Comparison of ENCODE assay signal across 24 mouse cellular contexts in the genomic region with DNA sequence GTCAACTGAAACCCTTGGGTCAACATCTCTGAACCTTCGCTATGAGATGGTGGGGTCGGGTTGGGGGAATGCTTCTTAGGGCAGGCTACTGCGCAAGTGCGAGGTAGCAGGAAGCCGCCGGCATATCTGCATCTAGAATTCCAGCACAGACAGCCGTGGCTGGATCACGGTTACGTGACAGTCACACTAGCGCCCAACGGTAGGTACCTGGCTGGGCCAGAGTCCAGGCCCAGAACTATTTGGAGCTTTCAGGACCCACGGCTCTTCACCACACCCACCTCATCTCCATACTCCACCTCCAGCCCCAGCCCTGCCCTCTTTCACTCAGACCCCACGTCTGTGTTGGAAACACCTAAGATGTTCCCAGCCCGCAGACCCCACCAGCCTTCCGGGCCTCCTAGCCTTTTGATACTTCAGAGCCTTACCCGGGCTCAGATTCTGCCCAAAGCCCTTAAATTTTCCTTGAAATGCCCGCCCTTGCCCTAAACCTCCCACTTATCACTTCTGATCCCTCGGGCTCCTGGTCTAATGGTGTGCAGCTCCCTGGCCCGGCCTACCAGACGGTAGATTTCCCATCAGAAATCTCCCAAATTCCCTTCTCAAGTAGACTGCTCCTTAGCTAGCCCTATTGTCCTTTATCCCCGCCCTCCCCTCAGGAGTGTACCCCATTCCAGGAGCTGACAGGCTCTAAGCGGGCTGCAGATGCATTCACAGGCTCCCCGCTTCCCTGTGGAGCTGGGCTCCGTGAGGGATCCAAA. TPM values are rescaled to one million over a fixed set of nuclear protein-coding genes. Genes with fewer than 3 reads are reported as not detected.
A peak's percentile ranks its signal among the peaks of the same experiment; 100 is the strongest.
DNase-seq lines count a peak whose midpoint lies in the region; ATAC-seq and TF ChIP-seq lines count a peak whose summit lies in the region.
"Had no signal": no experiment of that assay in that cellular context is flagged by ENCODE, and none has a peak within 500 bp of the region (broad histone marks: within the 10 kb centered on the region; RNA-seq: fewer than 3 reads in every experiment).

No protein-coding gene starts in this region.

- peak; percentile 50; the same call in 1 of the 2 replicates for TF ChIP-seq POLR2A in testis, adult 2 months (IDR thresholded peaks at IDR 0.05; ENCODE audit: control insufficient read depth, low read depth, low read length)

- H3K27ac ChIP-seq in kidney, embryonic 16.5 days (ENCODE audit: low read length): no peak overlapping the region
- H3K27ac ChIP-seq in kidney, embryonic 14.5 days (ENCODE audit: low read depth, low read length): no peak overlapping the region
- H3K27ac ChIP-seq in testis, adult 2 months (ENCODE audit: control insufficient read depth, insufficient read depth, low read depth, low read length): peak overlapping the region; percentile 85
- H3K27ac ChIP-seq: forebrain, embryonic 10.5 days; heart, adult 2 months; hindbrain, embryonic 12.5 days; left cerebral cortex, adult 2 months; lung, embryonic 15.5 days; macrophage; midbrain, embryonic 15.5 days; neural tube, embryonic 12.5 days had no signal

- no peak for ATAC-seq in kidney, embryonic 16.5 days (ENCODE audit: low FRiP score, low TSS enrichment)
- no peak for ATAC-seq in kidney, embryonic 14.5 days (ENCODE audit: low FRiP score, low TSS enrichment)
- ATAC-seq: forebrain, postnatal 0 days; midbrain, embryonic 15.5 days had no signal

- TF ChIP-seq CTCF in testis, adult 2 months (IDR thresholded peaks at IDR 0.05; ENCODE audit: control insufficient read depth, insufficient read depth, insufficient replicate concordance, low read depth, low read length): no peak

- WGBS in kidney, embryonic 16.5 days: 56% methylated on average over 24 of the region's 24 CpGs
- 57% methylated on average over 24 of the region's 24 CpGs for WGBS in kidney, embryonic 14.5 days

- H3K9ac ChIP-seq in kidney, embryonic 16.5 days (replicated peaks; ENCODE audit: low read length): no peak overlapping the region
- H3K9ac ChIP-seq in kidney, embryonic 14.5 days (ENCODE audit: low read depth, low read length): no peak overlapping the region
- H3K9ac ChIP-seq: forebrain, postnatal 0 days; hindbrain, embryonic 12.5 days; lung, embryonic 15.5 days; midbrain, embryonic 15.5 days; neural tube, embryonic 12.5 days had no signal

- 0 out of 2 replicates have a peak overlapping the region, but pooled peaks have one; percentile 8 for H3K4me2 ChIP-seq in kidney, embryonic 16.5 days (replicated peaks; ENCODE audit: low read depth, low read length)
- H3K4me2 ChIP-seq in kidney, embryonic 14.5 days (replicated peaks; ENCODE audit: low read depth, low read length): no peak overlapping the region
- H3K4me2 ChIP-seq: hindbrain, embryonic 12.5 days; lung, embryonic 15.5 days; midbrain, embryonic 15.5 days; neural tube, embryonic 12.5 days had no signal

- H3K4me1 ChIP-seq in kidney, embryonic 16.5 days (ENCODE audit: insufficient read depth, low read length): peaks cover 3% of the 10 kb centered on the region; the same call in 1 of the 2 replicates
- H3K4me1 ChIP-seq in kidney, embryonic 14.5 days (ENCODE audit: control insufficient read depth, insufficient read depth, low read length): no peaks in the 10 kb centered on the region
- peaks cover 23% of the 10 kb centered on the region for H3K4me1 ChIP-seq in testis, adult 2 months (ENCODE audit: control insufficient read depth, insufficient read depth, low read length)
- H3K4me1 ChIP-seq: lung, embryonic 15.5 days; midbrain, embryonic 15.5 days; neural tube, embryonic 12.5 days had no signal

- no peak overlapping the region for H3K4me3 ChIP-seq in kidney, embryonic 16.5 days (ENCODE audit: low read length)
- H3K4me3 ChIP-seq in kidney, embryonic 14.5 days (ENCODE audit: low read length): no peak overlapping the region
- peak overlapping the region; percentile 85 for H3K4me3 ChIP-seq in testis, adult 2 months (ENCODE audit: control insufficient read depth, low read depth, low read length)
- H3K4me3 ChIP-seq: forebrain, embryonic 10.5 days; heart, adult 2 months; hindbrain, embryonic 12.5 days; left cerebral cortex, adult 2 months; lung, embryonic 15.5 days; midbrain, embryonic 15.5 days; neural tube, embryonic 12.5 days had no signal

- no peaks in the 10 kb centered on the region for H3K9me3 ChIP-seq in kidney, embryonic 16.5 days (ENCODE audit: low read length)
- no peaks in the 10 kb centered on the region for H3K9me3 ChIP-seq in kidney, embryonic 14.5 days (ENCODE audit: control insufficient read depth, low read length)
- H3K9me3 ChIP-seq: forebrain, embryonic 10.5 days; hindbrain, embryonic 12.5 days; lung, embryonic 15.5 days; midbrain, embryonic 15.5 days; neural tube, embryonic 12.5 days had no signal

- no peaks in the 10 kb centered on the region for H3K36me3 ChIP-seq in kidney, embryonic 16.5 days (ENCODE audit: insufficient read depth, low read length)
- no peaks in the 10 kb centered on the region for H3K36me3 ChIP-seq in kidney, embryonic 14.5 days (ENCODE audit: control insufficient read depth, insufficient read depth, low read length)
- H3K36me3 ChIP-seq in testis, adult 2 months (ENCODE audit: control insufficient read depth, insufficient read depth, low read length): no peaks in the 10 kb centered on the region
- H3K36me3 ChIP-seq: forebrain, embryonic 10.5 days; hindbrain, embryonic 12.5 days; lung, embryonic 15.5 days; midbrain, embryonic 15.5 days; neural tube, embryonic 12.5 days had no signal

- DNase-seq in testis, postnatal 14 days (ENCODE audit: low spot score): no peak
- DNase-seq in R1 (ENCODE audit: low read depth, low spot score): peak; percentile 88
- DNase-seq in urinary bladder, adult 18-20 months (ENCODE audit: low spot score in 2 of 2): no peak
- DNase-seq in thymus, postnatal 25 days: no peak
- DNase-seq: adrenal gland, postnatal 10 days; cerebellum, adult 18-20 months; cerebellum, postnatal 14 days; forebrain, postnatal 0 days; gastrocnemius, postnatal 25 days; heart, adult 2 months; heart, postnatal 14 days; right cerebral cortex, postnatal 25 days; thymus, postnatal 4 days had no signal

- H3K27me3 ChIP-seq in kidney, embryonic 16.5 days (ENCODE audit: insufficient read depth, low read length): no peaks in the 10 kb centered on the region
- H3K27me3 ChIP-seq in kidney, embryonic 14.5 days (ENCODE audit: control insufficient read depth, insufficient read depth, low read length): no peaks in the 10 kb centered on the region
- no peaks in the 10 kb centered on the region for H3K27me3 ChIP-seq in testis, adult 2 months (ENCODE audit: control insufficient read depth, insufficient read depth, low read length)
- H3K27me3 ChIP-seq: hindbrain, embryonic 12.5 days; lung, embryonic 15.5 days; midbrain, embryonic 15.5 days had no signal

RNA-seq across cellular contexts. Expression of gene Arhgap33, which starts 19.7 kb away (rescaled TPM):
- polyA plus RNA-seq in kidney, embryonic 16.5 days (2015; fragmentation: Nextera tagmentation; extraction: Ambion mirVana): 12.0 and 14.9 TPM in 2 replicates
- 13.4 and 17.3 TPM in 2 replicates for polyA plus RNA-seq in kidney, embryonic 14.5 days (2014; fragmentation: Nextera tagmentation; extraction: Ambion mirVana)
- 136 TPM in 2 replicates for polyA plus RNA-seq in testis, adult 2 months (2012; rRNA removed)

RNA-seq across cellular contexts. Expression of gene Prodh2, which starts 21.8 kb away (rescaled TPM):
- 21.1 and 27.6 TPM in 2 replicates for polyA plus RNA-seq in kidney, embryonic 16.5 days (2015; fragmentation: Nextera tagmentation; extraction: Ambion mirVana)
- polyA plus RNA-seq in kidney, embryonic 14.5 days (2014; fragmentation: Nextera tagmentation; extraction: Ambion mirVana): 0.94 and 2.3 TPM in 2 replicates
- polyA plus RNA-seq in testis, adult 2 months (2012; rRNA removed): 0.10 TPM in 1 of 2 replicates, not detected in the other
- polyA plus RNA-seq: embryonic facial prominence, embryonic 11.5 days; forebrain, embryonic 10.5 days; forebrain, postnatal 0 days; heart, adult 2 months; hindbrain, embryonic 12.5 days; macrophage; midbrain, embryonic 15.5 days; neural tube, embryonic 12.5 days had no signal

RNA-seq across cellular contexts. Expression of gene Hspb6, which starts 36.8 kb away (rescaled TPM):
- polyA plus RNA-seq in kidney, embryonic 16.5 days (2015; fragmentation: Nextera tagmentation; extraction: Ambion mirVana): 18.0 and 20.6 TPM in 2 replicates
- polyA plus RNA-seq in kidney, embryonic 14.5 days (2014; fragmentation: Nextera tagmentation; extraction: Ambion mirVana): 8.9 and 9.2 TPM in 2 replicates
- 74.3 and 82.9 TPM in 2 replicates for polyA plus RNA-seq in testis, adult 2 months (2012; rRNA removed)

RNA-seq across cellular contexts. Expression of gene Proser3, which starts 36.9 kb away (rescaled TPM):
- 12.0 and 16.6 TPM in 2 replicates for polyA plus RNA-seq in kidney, embryonic 16.5 days (2015; fragmentation: Nextera tagmentation; extraction: Ambion mirVana)
- 15.2 and 25.0 TPM in 2 replicates for polyA plus RNA-seq in kidney, embryonic 14.5 days (2014; fragmentation: Nextera tagmentation; extraction: Ambion mirVana)
- polyA plus RNA-seq in testis, adult 2 months (2012; rRNA removed): 33.9 and 37.5 TPM in 2 replicates

RNA-seq across cellular contexts. Expression of gene Lin37, which starts 44.5 kb away (rescaled TPM):
- 47.0 and 48.1 TPM in 2 replicates for polyA plus RNA-seq in kidney, embryonic 16.5 days (2015; fragmentation: Nextera tagmentation; extraction: Ambion mirVana)
- 38.5 and 48.0 TPM in 2 replicates for polyA plus RNA-seq in kidney, embryonic 14.5 days (2014; fragmentation: Nextera tagmentation; extraction: Ambion mirVana)
- 39.9 and 47.0 TPM in 2 replicates for polyA plus RNA-seq in testis, adult 2 months (2012; rRNA removed)
